Mouse (Mus musculus): ENCODE results near the gene Coro7.

The Coro7 gene

GRCm38 (mm10) chr16:4679121-4680018 is at the start of gene Coro7:
Coro7 (minus strand) TSS chr16:4679777.
- POLR2A ChIA-PET = interaction anchor here (0.6 to 2.9 kb wide), 87 partner anchors 9 to 676 kb away, joined by 3 to 26 read pairs (median 4); partner anchors contain the start of genes Srl (in 3 of the 4), Ubald1 (in 3 of the 4), Cdip1 (in 2 of the 4) and Dnaja3 (in 2 of the 4)
- CTCF ChIA-PET = interaction anchor here in 3 of 4 experiments (0.6 to 2.5 kb wide), 14 partner anchors 11 to 363 kb away, joined by 3 to 32 read pairs (median 3); no protein-coding TSS in a partner anchor

DNA sequence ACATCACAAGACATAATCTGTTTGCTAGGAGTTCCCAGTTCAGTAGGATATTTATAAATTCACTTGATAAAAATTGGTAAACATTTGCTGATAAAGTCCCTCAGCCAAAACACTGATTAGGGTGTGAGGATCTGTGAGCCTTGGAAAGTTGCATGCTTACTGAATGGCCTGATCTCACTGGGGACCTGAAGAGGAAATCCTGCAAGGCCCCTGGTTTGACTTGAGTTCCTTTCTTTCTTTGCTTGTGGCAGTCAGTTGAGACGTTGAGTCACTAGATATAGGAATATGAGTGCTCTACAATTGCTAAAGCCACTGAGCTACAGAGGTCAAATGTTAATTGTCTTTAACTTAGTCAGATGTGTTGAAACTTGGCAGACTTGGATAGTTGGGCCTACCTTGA is 48.4 kb upstream of the Coro7 start:
- ChIA-PET POLR2A (interaction anchor here in 1 of 4 experiments (0.6 to 1.9 kb wide), 3 partner anchors 27 to 92 kb away, joined by 3 to 5 read pairs (median 4); no protein-coding TSS in a partner anchor), CTCF (no interaction called here)

DNA sequence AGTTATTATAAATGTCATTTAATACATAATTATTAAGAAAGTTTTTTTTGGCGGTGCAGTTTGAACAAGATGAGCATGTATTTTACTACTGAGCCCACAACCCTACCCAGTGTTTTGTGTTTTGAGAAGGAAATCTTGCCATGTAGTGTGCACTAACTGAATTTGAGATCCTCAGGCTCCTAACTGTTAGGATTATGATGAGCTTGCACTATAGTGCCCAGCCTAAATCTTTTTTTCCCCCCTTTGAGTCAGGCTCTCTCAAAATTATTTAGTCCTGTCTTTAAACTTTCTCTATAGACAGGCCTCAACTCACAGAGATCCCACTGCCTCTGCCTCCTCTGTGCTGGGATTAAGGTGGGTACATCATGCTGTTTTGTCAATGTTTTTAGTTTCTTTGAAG is 47.9 kb upstream of the Coro7 start:
- ChIA-PET POLR2A (interaction anchor here in 2 of 4 experiments (0.6 to 5.4 kb wide), 11 partner anchors 11 to 153 kb away, joined by 3 to 31 read pairs (median 15); partner anchors contain the start of genes Cdip1 (in 1 of the 2), Coro7 (in 1 of the 2) and Ubald1 (in 1 of the 2)), CTCF (interaction anchor here in 2 of 4 experiments (0.9 to 1.3 kb wide), 3 partner anchors 60 to 168 kb away, joined by 3 read pairs; partner anchors contain the start of gene Tfap4 (in 1 of the 2))

- ChIA-PET POLR2A (interaction anchor here in 3 of 4 experiments (0.6 to 5.4 kb wide), 52 partner anchors 8 to 1343 kb away, joined by 3 to 31 read pairs (median 4); partner anchors contain the start of genes Cdip1 (in 3 of the 3), Ubald1 (in 3 of the 3), Coro7 (in 1 of the 3) and Pam16 (in 1 of the 3)), CTCF (interaction anchor here (0.6 to 1.6 kb wide), 7 partner anchors 8 to 327 kb away, joined by 3 to 4 read pairs (median 3); partner anchors contain the start of genes Cdip1 (in 1 of the 4) and Tfap4 (in 1 of the 4))
Measured at GRCm38 (mm10) chr16:4726528-4727128, 47.1 kb upstream of the Coro7 start.

- ChIA-PET CTCF (interaction anchor here in 2 of 4 experiments (0.7 to 1.6 kb wide), 5 partner anchors 8 to 166 kb away, joined by 3 read pairs; partner anchors contain the start of genes Cdip1 (in 1 of the 2) and Tfap4 (in 1 of the 2)), POLR2A (interaction anchor here in 3 of 4 experiments (0.6 to 5.4 kb wide), 60 partner anchors 8 to 287 kb away, joined by 3 to 31 read pairs (median 4); partner anchors contain the start of genes Cdip1 (in 3 of the 3), Ubald1 (in 3 of the 3), Pam16 (in 2 of the 3) and Coro7 (in 1 of the 3))
Measured at GRCm38 (mm10) chr16:4725780-4726527, 46.4 kb upstream of the Coro7 start, which contains the start of gene Hmox2. Hmox2 (plus strand) TSS chr16:4726361.

DNA sequence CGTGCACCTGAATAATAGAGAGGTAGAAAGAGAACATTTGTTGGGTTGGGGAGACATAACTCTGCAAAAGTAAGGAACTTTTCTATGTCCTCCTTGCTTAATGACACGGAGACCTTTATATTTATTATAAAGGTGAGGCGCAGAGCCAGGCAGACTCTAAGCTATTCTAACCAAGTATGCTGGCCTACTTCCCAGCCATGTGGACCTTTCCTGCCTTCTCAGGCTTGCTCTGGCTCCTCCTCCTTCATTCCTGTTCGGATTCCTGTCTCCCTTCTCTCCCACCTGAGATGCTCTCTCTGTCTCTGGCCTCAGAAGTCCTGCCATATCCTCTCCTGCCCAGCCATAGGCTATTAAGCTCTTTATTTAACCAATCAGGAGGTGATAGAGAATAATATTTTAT is 45.7 kb upstream of the Coro7 start:
- CTCF ChIA-PET = interaction anchor here in 1 of 4 experiments (1.6 kb wide), 1 partner anchor 137 kb away, joined by 3 read pairs; no protein-coding TSS in a partner anchor
- POLR2A ChIA-PET = interaction anchor here in 3 of 4 experiments (0.6 to 5.4 kb wide), 28 partner anchors 9 to 229 kb away, joined by 3 to 31 read pairs (median 6); partner anchors contain the start of genes Cdip1 (in 2 of the 3), Coro7 (in 1 of the 3), Pam16 (in 1 of the 3) and Tfap4 (in 1 of the 3)

GRCm38 (mm10) chr16:4722915-4723209 is 43.3 kb upstream of the Coro7 start:
- ChIA-PET POLR2A (interaction anchor here in 3 of 4 experiments (0.7 to 5.4 kb wide), 22 partner anchors 9 to 260 kb away, joined by 3 to 31 read pairs (median 5); partner anchors contain the start of genes Cdip1 (in 2 of the 3), Coro7 (in 2 of the 3) and Ubald1 (in 2 of the 3)), CTCF (interaction anchor here in 3 of 4 experiments (0.6 to 1.1 kb wide), 3 partner anchors 40 to 191 kb away, joined by 3 read pairs; no protein-coding TSS in a partner anchor)

GRCm38 (mm10) chr16:4722128-4722914 is 42.7 kb upstream of the Coro7 start:
- ChIA-PET POLR2A (interaction anchor here in 3 of 4 experiments (0.7 to 5.4 kb wide), 22 partner anchors 10 to 259 kb away, joined by 3 to 31 read pairs (median 5); partner anchors contain the start of genes Cdip1 (in 2 of the 3), Coro7 (in 2 of the 3) and Ubald1 (in 2 of the 3)), CTCF (interaction anchor here in 2 of 4 experiments (0.6 to 1.1 kb wide), 2 partner anchors 41 to 192 kb away, joined by 3 read pairs; no protein-coding TSS in a partner anchor)

DNA sequence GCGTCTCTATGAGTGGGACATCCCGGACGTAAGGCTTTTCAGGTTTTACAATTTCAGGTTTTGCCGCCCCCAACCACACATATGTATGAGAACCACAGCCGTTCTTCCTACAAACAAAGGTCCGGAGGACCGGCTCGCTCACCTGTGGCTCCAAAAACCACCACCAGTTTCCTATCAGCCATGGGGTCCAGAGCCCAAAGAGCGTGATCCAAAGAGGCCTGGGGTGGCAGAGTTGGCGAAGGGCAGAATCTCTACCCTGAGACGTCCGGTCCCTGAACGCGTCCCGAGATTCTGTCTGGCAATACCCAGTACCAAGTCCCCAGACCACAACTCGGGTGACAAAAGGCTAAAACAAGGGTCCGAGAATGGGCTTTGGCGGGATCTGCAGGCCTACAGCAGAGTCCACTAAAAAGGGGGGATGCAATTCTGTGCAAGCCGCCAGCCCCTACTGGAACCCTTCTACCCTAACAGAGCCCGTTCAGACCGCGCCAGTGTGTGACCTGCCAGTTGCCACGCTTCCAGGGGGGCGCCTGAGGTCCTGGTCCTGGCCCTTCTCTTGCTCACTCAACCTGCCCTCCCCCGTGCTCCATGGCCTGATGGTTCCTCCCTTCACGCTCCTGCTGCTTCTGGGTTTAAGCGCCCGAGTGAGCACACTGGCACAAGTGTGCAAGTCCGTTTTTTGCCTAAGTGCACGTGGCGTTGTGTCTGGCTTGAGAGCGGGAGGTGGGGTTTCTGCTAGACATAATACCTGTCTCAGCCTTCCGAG is 39.4 kb upstream of the Coro7 start, which contains the start of gene Nmral1:
Gene Nmral1 (minus strand): TSS at position 604 of the 766 bp plus-strand sequence.
- CTCF ChIA-PET = interaction anchor here in 1 of 4 experiments (1.4 kb wide), 1 partner anchor 52 kb away, joined by 3 read pairs; no protein-coding TSS in a partner anchor

DNA sequence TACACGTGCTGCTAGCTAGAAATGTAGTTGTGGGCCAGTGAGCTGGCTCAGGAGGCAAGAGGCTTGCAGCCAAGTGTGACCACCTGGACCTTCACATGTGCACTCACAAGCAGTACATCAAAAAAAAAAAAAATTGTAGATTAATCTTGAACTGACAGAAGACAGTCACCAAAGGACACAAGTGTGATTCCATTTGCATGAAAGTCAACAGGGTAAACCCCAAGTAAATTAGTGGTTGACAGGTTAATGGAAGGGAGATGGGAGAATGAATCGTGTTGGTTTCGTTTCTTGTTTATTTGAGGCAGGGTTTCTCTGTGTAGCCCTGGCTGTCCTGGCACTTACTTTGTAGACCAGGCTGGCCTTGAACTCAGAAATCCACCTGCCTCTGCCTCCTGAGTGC is 38.3 kb upstream of the Coro7 start:
- CTCF ChIA-PET = interaction anchor here in 2 of 4 experiments (0.6 to 1.4 kb wide), 2 partner anchors 51 to 498 kb away, joined by 3 read pairs; no protein-coding TSS in a partner anchor
- POLR2A ChIA-PET = interaction anchor here in 3 of 4 experiments (0.6 to 5.2 kb wide), 10 partner anchors 7 to 412 kb away, joined by 3 to 25 read pairs (median 3); partner anchors contain the start of genes Hmox2 (in 2 of the 3) and Ubald1 (in 1 of the 3)

More for the DNA sequence above, 39.4 kb upstream of the Coro7 start, which contains the start of gene Nmral1:
- POLR2A ChIA-PET = interaction anchor here in 3 of 4 experiments (0.8 to 5.2 kb wide), 7 partner anchors 6 to 161 kb away, joined by 3 to 25 read pairs (median 4); partner anchors contain the start of genes Cdip1 (in 1 of the 3), Hmox2 (in 1 of the 3) and Ubald1 (in 1 of the 3)

DNA sequence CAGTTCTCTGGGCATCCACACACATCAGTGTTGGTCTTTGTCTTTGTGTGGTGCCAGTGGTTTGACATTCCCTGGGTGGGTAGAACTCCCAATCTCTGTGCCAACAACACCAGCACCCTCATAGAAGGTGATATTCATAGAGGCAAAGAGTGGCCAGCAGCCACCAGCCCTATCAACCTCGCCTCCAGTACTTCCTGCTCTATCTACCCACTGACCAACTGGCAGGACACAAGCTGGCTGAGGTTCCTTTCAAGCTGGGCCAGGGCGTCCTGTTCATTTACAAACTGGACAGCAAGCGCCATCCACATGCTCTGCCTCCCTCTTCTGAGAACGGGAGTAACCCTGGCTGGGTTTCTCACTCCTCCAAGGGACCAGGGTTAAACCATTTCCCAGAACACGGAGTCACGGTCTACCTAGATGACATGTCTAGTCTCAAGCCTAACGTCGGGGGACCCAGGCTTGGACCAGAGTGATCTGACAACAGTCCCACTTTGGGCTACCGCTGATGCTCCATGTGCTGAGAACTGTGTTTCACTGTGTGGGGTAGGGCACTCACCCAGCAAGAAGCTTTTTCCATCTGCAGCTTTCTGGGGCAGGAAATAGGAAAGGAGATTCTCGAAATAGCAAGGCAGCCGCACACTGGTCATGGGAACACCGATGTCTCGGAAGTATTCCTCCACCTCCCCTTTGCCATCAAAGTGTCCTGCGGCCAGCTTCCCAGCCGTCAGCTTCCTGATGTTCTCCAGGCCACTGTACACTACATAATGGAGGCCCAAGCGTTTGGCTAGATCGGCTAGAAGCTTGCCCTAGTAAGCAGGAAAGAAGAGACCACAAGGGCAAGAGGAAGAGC is 34.5 kb upstream of the Coro7 start:
- ChIA-PET CTCF (no interaction called here), POLR2A (interaction anchor here in 3 of 4 experiments (1.1 to 5.2 kb wide), 9 partner anchors 8 to 28 kb away, joined by 3 to 25 read pairs (median 5); partner anchors contain the start of gene Hmox2 (in 3 of the 3))

GRCm38 (mm10) chr16:4711173-4711572 is 31.6 kb upstream of the Coro7 start:
- CTCF ChIA-PET = interaction anchor here in 1 of 4 experiments (0.5 kb wide), 1 partner anchor 559 kb away, joined by 4 read pairs; no protein-coding TSS in a partner anchor
- POLR2A ChIA-PET = interaction anchor here in 3 of 4 experiments (0.6 to 3.8 kb wide), 6 partner anchors 9 to 162 kb away, joined by 3 to 17 read pairs (median 3); partner anchors contain the start of gene Hmox2 (in 2 of the 3)

- ChIA-PET POLR2A (interaction anchor here in 2 of 4 experiments (0.8 to 5.1 kb wide), 15 partner anchors 9 to 196 kb away, joined by 3 to 23 read pairs (median 4); partner anchors contain the start of genes Hmox2 (in 2 of the 2), Coro7 (in 1 of the 2) and Ubald1 (in 1 of the 2)), CTCF (interaction anchor here in 1 of 4 experiments (0.5 kb wide), 1 partner anchor 276 kb away, joined by 3 read pairs; no protein-coding TSS in a partner anchor)
Measured at GRCm38 (mm10) chr16:4705541-4705940, 26.0 kb upstream of the Coro7 start.

- CTCF ChIA-PET = no interaction called here
- POLR2A ChIA-PET = interaction anchor here (0.6 to 5.1 kb wide), 22 partner anchors 9 to 747 kb away, joined by 3 to 23 read pairs (median 6); partner anchors contain the start of genes Hmox2 (in 3 of the 4), Ubald1 (in 2 of the 4), Cdip1 (in 1 of the 4) and Coro7 (in 1 of the 4)
Measured at GRCm38 (mm10) chr16:4702646-4703045, 23.1 kb upstream of the Coro7 start.

Measured in embryonic stem cell, embryonic (primary cell).